Mouse (Mus musculus) gastrocnemius, adult 2 months (tissue): ENCODE results near the gene Ccm2l. TPM values are rescaled to one million over a fixed set of nuclear protein-coding genes. Genes with fewer than 3 reads are reported as not detected.

ENCODE experiments used
- DNase-seq: peaks from one replicate; pipeline ENCODE4 v3.0.0; 2022
- H3K27ac ChIP-seq: fragments of 200-600 bp; 2 replicates; pipeline ENCODE4 v1.8.1; 2022; ENCODE audit warnings: mild to moderate bottlenecking
- H3K4me3 ChIP-seq: fragments of 200-600 bp; 2 replicates; pipeline ENCODE4 v1.8.1; 2022; ENCODE audit warnings: mild to moderate bottlenecking, moderate library complexity
- CTCF ChIP-seq: fragments of 200-600 bp; IDR thresholded peaks from 2 replicates; pipeline ENCODE4 v1.8.1; 2022; ENCODE audit warnings: antibody characterized with exemption, mild to moderate bottlenecking, moderate library complexity
- intact Hi-C: fragments of 180-260 bp; cut with DNase I; formaldehyde crosslinking; loops from one replicate; pipeline ENCODE4 v1.15.1; 2025
- total RNA-seq, 2 experiments: library from RNA; stranded (reverse); gene quantifications; 2 replicates each; pipeline ENCODE4 v1.2.3; 2021

Gene Ccm2l
- total RNA-seq, 2 experiments from 2014 or later = 4.5 to 6.9 TPM

- no peak for DNase-seq
- H3K27ac ChIP-seq = no peak overlapping the region
- intact Hi-C loops = no loop called here
- no peak for TF ChIP-seq CTCF
- H3K4me3 ChIP-seq = no peak overlapping the region
These were observed 7.4 kb upstream of the Ccm2l start for GRCm38 (mm10) chr2:153058365-153058764.

- DNase-seq = no peak
- TF ChIP-seq CTCF = no peak
- intact Hi-C loops = no loop called here
- Histone ChIP-seq H3K27ac (no peak overlapping the region), H3K4me3 (no peak overlapping the region)
These were observed 5.5 kb upstream of the Ccm2l start for GRCm38 (mm10) chr2:153060216-153060615.

GRCm38 (mm10) chr2:153063394-153063793 lies 2.4 kb upstream of the Ccm2l start:
- Histone ChIP-seq H3K4me3 (no peak overlapping the region), H3K27ac (no peak overlapping the region)
- no peak for TF ChIP-seq CTCF
- DNase-seq = no peak
- intact Hi-C loops = no loop called here

- no peak for DNase-seq
- H3K4me3 ChIP-seq = peak overlapping the region; percentile 69
- peak overlapping the region; percentile 85 for H3K27ac ChIP-seq
- intact Hi-C loops = no loop called here
- no peak for TF ChIP-seq CTCF
These were observed 1.4 kb upstream of the Ccm2l start for GRCm38 (mm10) chr2:153064190-153064970.

GRCm38 (mm10) chr2:153066991-153067390 lies 1.2 kb downstream of the Ccm2l start:
- H3K4me3 ChIP-seq = peak overlapping the region; percentile 69
- no peak for DNase-seq
- no peak for TF ChIP-seq CTCF
- H3K27ac ChIP-seq = peak overlapping the region; percentile 85
- intact Hi-C loops = no loop called here

- intact Hi-C loops = no loop called here
- no peak for DNase-seq
- Histone ChIP-seq H3K27ac (peak overlapping the region; percentile 38; the same call in 1 of the 2 replicates), H3K4me3 (peak overlapping the region; percentile 30; the same call in 1 of the 2 replicates)
- TF ChIP-seq CTCF = peak; percentile 59
These were observed 5.2 kb downstream of the Ccm2l start for GRCm38 (mm10) chr2:153070762-153071490.

- H3K27ac ChIP-seq = no peak overlapping the region
- no peak for DNase-seq
- no peak for TF ChIP-seq CTCF
- peak overlapping the region; percentile 24; the same call in 1 of the 2 replicates for H3K4me3 ChIP-seq
- intact Hi-C loops = no loop called here
These were observed 5.9 kb downstream of the Ccm2l start for GRCm38 (mm10) chr2:153071491-153072184.

GRCm38 (mm10) chr2:153074651-153075050 lies 8.9 kb downstream of the Ccm2l start:
- intact Hi-C loops = no loop called here
- no peak for DNase-seq
- no peak overlapping the region for H3K4me3 ChIP-seq

GRCm38 (mm10) chr2:153075961-153076360 lies 10.2 kb downstream of the Ccm2l start:
- no peak for DNase-seq
- intact Hi-C loops = no loop called here
- Histone ChIP-seq H3K27ac (no peak overlapping the region), H3K4me3 (no peak overlapping the region)
- no peak for TF ChIP-seq CTCF

More at GRCm38 (mm10) chr2:153074651-153075050, 8.9 kb downstream of the Ccm2l start:
- no peak for TF ChIP-seq CTCF
- no peak overlapping the region for H3K27ac ChIP-seq

GRCm38 (mm10) chr2:153080841-153081523 lies 15.2 kb downstream of the Ccm2l start:
- intact Hi-C loops = loop anchor here (5.0 kb wide), 2 partner anchors 51 to 336 kb away; no protein-coding TSS in a partner anchor
- no peak overlapping the region for H3K4me3 ChIP-seq
- peak; percentile 75 for DNase-seq
- H3K27ac ChIP-seq = no peak overlapping the region
- TF ChIP-seq CTCF = peak; percentile 92

GRCm38 (mm10) chr2:153081866-153082265 lies 16.1 kb downstream of the Ccm2l start:
- Histone ChIP-seq H3K4me3 (no peak overlapping the region), H3K27ac (no peak overlapping the region)
- intact Hi-C loops = loop anchor here (5.0 kb wide), 2 partner anchors 50 to 335 kb away; no protein-coding TSS in a partner anchor
- TF ChIP-seq CTCF = no peak
- DNase-seq = no peak

- intact Hi-C loops = loop anchor here (5.0 kb wide), 2 partner anchors 49 to 334 kb away; no protein-coding TSS in a partner anchor
- no peak for TF ChIP-seq CTCF
- H3K4me3 ChIP-seq = no peak overlapping the region
- no peak for DNase-seq
- H3K27ac ChIP-seq = no peak overlapping the region
These were observed 17.5 kb downstream of the Ccm2l start for GRCm38 (mm10) chr2:153083275-153083674.
